Mouse (Mus musculus) liver, adult 2 months (tissue): ENCODE measurements at regions not wholly inside any gene's neighbourhood (a gene's known extent, or its start where the extent isn't known, plus 50 kb on each side); places are given as distances from the start of the nearest gene placed in this dataset.

Source experiments
- CTCF ChIP-seq: fragments of 200-500 bp; IDR thresholded peaks from 2 replicates; pipeline ENCODE4 v1.5.1; 2011; ENCODE audit warnings: low read depth, low read length, control low read depth
- POLR2A ChIP-seq: fragments of 200-500 bp; IDR thresholded peaks from 2 replicates; pipeline ENCODE4 v1.6.1; 2011; ENCODE audit warnings: low read length, control low read depth; ENCODE audit not compliant: insufficient read depth; ENCODE audit errors: extremely low read depth

DNA sequence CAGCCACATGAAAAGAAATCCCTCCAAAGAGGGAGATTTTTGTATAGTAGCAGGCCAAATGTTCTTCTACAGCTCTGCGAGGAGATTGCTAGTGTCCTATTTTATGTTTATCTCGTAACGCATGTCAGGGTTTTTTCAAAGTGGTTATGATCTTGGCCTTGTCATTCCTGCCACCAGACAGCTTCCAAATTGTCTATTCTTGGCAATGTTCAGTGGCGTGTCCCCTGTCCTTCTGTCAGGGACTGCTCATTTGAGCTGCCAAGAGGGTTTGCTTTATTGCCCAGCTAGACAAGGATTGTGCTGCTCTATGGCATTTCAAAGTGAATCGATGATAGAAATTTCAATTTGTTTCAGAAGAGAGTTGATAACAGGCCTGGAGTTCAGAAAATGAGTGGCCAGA is 67.3 kb upstream of the Eif4g2 start:
- TF ChIP-seq CTCF = no peak
- TF ChIP-seq POLR2A = no peak
